Mouse (Mus musculus) kidney, postnatal 4 days (tissue): ENCODE results near the gene Fbln1.
A peak's percentile ranks its signal among the peaks of the same experiment; 100 is the strongest.

ENCODE experiments used
- DNase-seq, 2 experiments: peaks; one replicate each; pipeline ENCODE4 v3.0.0; 2021; ENCODE audit warnings: mixed read lengths in 2 of 2

Gene Fbln1

DNA sequence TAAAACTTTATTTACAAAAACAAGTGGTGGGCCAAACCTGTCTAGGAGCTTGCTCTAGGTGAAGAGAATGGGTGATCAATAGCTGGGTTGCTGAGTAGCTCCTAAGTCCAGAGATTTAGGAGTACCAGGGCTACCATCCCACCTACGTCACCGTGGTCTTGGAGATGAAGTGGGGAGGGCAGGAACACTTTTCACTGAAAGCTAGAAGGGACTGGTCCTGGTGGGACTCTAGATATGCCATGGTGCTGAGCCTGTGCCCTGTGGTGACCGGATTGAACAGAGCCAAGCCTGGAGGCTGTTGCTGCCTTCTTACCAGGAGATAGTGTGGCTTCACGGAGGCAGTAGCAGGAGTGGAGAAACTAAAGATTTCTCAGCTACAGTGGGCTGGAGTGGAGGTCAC, 34.3 kb downstream of the Fbln1 start:
- no peak for DNase-seq

- no peak for DNase-seq
Measured at GRCm38 (mm10) chr15:85241856-85242255, 36.1 kb downstream of the Fbln1 start.

- peak in 1 of 2 experiments; percentile 31 for DNase-seq
Measured at GRCm38 (mm10) chr15:85244414-85245161, 38.8 kb downstream of the Fbln1 start.

GRCm38 (mm10) chr15:85245241-85246010, 39.7 kb downstream of the Fbln1 start:
- no peak for DNase-seq

GRCm38 (mm10) chr15:85246016-85246415, 40.3 kb downstream of the Fbln1 start:
- peak; percentile 64 to 69 for DNase-seq

DNA sequence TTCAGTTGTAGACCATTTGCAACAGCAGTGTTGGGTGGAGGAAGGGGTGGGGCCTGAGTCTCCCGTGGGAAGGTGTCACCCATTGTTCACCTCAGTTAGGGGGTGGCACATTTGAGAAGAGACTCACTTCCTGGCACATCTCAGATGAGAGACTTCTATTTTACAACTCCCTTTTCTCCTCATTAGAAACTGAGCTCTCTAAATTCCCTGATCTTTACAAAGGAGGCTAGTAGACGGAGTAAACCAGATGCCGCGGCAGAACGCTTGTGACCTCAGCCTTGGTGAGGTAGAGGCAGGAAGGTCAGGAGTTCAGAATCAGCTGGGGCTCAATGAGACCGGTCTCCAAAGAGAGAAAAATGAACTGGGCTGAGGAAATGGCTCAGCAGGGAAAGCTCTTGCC, 41.2 kb downstream of the Fbln1 start:
- DNase-seq: no peak

GRCm38 (mm10) chr15:85248311-85248710, 42.6 kb downstream of the Fbln1 start:
- no peak for DNase-seq

- peak; percentile 50 to 71 for DNase-seq
Measured at GRCm38 (mm10) chr15:85249252-85249651, 43.5 kb downstream of the Fbln1 start.

DNA sequence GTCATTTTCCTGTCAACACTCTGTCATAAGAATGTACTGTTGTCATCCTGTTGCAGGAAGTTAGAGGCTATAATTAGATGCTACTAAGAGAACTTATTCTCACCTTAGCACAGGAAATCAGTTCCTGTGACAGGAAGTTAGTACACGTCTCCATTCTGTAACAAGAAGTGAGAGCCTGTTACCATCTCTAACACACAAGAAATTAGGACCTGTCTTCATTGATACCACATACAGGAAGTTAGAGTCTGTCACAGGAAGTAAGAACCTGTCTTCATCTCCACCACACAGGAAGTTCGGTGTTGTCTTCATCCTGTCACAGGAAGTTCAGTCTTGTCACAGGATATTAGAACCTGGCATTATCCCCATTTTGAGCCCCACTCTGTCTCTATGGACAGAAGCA, 44.7 kb downstream of the Fbln1 start:
- no peak for DNase-seq

DNA sequence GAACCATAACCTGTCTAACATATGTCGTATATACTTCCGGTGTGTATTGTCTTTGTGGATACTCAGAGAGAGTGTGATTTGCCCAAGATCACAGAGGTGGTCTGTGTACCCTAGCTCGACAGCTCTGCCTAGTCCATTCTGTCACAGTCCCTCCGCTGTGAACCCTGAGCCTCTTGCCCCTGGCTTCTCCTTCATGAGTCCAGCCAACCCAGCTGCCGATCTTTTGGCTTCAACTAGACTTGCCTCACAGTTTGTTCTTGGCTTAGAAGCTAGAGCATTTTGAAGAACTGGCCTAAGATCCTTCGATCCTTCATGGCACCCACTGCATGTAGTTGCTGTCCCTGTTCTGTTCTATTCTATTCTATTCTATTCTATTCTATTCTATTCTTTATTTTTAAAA, 46.7 kb downstream of the Fbln1 start:
- no peak for DNase-seq

- peak; percentile 88 to 89 for DNase-seq
Measured at GRCm38 (mm10) chr15:85257775-85258429, 52.2 kb downstream of the Fbln1 start.

- no peak for DNase-seq
Measured at GRCm38 (mm10) chr15:85262805-85263204, 57.1 kb downstream of the Fbln1 start.

- DNase-seq: peak; percentile 93
Measured at GRCm38 (mm10) chr15:85266729-85267434, 61.1 kb downstream of the Fbln1 start.

GRCm38 (mm10) chr15:85267891-85268290, 62.1 kb downstream of the Fbln1 start:
- peak; percentile 38 to 69 for DNase-seq

DNA sequence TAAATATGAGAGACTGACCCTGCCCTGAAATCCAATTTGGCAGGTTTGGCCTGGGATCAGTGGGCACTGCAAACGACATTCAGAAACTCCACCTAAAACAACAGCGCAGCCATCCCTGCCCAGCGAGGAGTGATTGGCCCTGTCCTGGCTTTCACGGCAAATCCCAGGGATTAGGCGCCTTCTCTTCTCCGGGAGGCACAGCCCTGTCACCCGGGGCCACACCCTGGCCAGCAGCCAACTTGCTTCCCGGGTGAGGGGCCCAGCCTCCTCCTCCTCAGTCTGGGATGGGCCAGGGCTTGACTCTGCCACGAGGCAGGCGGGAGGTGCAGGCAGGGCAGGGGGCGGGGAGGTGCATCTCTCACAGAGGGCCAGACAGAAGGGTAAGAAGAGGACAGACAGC, 67.2 kb downstream of the Fbln1 start:
- peak; percentile 34 to 42 for DNase-seq

GRCm38 (mm10) chr15:85277221-85277620, 71.5 kb downstream of the Fbln1 start:
- DNase-seq: peak in 1 of 2 experiments; percentile 32

- no peak for DNase-seq
Measured at GRCm38 (mm10) chr15:85278986-85279385, 73.2 kb downstream of the Fbln1 start.

DNA sequence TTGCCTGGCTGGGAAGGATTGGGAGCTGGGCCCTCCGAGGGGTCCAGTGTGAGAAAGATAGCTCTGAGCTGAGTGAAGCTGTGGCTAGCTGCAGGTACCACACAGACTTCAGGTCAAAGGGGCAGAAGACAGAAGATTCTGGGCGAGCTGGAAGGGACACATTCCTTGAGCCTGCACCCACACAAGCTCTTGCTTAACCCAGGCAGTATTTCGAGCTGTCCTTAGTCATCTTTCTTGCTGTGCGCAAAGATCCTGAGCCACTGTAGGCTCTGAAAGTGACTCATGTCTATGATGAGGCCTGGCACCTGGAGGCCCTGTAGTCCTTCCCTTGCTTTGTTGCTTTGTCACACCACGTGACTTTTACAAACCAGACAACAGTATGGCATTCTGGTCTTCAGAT, 76.3 kb downstream of the Fbln1 start:
- no peak for DNase-seq

GRCm38 (mm10) chr15:85284651-85285050, 78.9 kb downstream of the Fbln1 start:
- DNase-seq: no peak

GRCm38 (mm10) chr15:85294632-85295031, 88.9 kb downstream of the Fbln1 start:
- peak in 1 of 2 experiments; percentile 20 for DNase-seq

- peak; percentile 33 to 65 for DNase-seq
Measured at GRCm38 (mm10) chr15:85295544-85295943, 89.8 kb downstream of the Fbln1 start.

- DNase-seq: no peak
Measured at GRCm38 (mm10) chr15:85295977-85296376, 90.2 kb downstream of the Fbln1 start.

DNA sequence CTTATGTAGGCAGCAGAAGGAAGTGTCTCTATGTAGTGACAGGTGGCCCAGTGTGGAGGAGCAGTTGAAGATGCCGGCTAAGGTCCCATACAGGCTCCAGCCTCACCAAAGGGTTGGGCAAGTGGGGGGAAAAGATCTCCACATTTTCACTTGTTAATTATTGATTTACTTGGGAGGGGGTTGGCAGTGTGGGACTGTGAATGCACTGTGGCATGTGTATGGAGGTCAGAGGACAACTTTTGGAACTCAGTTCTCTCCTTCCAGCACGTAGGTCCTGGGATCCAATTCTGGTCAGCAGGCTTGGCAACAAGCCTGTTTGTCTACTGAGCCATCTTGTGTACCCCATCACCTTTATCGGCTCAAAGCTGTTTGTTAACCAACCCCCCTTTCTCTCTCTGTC, 90.8 kb downstream of the Fbln1 start:
- no peak for DNase-seq
